Mouse (Mus musculus): Measurements from ENCODE around the gene Apba1. TPM values are rescaled to one million over a fixed set of nuclear protein-coding genes. Genes with fewer than 3 reads are reported as not detected.
A peak's percentile ranks its signal among the peaks of the same experiment; 100 is the strongest.

Apba1 gene
- total RNA-seq, 2 experiments from 2014 or later, result 185 to 190 TPM

DNA sequence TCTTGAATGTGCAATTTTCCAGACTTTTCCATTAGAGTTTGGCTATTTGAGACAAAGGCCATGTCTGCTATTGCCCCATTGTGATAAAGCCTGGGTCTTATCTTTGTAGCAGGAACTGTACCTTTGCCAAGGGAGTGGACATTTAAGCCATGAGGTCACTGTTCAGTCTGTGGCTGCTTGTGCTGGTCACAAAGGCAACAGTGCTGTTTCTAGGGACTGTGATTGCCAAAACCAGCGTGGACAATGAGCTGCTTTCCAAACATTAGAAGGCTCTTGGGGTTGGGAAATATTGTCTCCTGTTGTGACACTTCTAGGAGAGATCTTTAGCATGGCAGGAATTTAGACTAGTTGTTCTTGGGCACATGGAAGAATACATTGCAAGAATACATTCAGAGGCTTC is 42.5 kb downstream of the Apba1 start:
- no peak for DNase-seq (ENCODE audit: low spot score in 2 of 2)
- intact Hi-C loops (cut with DNase I), result no loop called here

GRCm38 (mm10) chr19:23803221-23803870 is 44.7 kb downstream of the Apba1 start:
- no peak for DNase-seq (ENCODE audit: low spot score in 2 of 2)
- intact Hi-C loops (cut with DNase I), result no loop called here

DNA sequence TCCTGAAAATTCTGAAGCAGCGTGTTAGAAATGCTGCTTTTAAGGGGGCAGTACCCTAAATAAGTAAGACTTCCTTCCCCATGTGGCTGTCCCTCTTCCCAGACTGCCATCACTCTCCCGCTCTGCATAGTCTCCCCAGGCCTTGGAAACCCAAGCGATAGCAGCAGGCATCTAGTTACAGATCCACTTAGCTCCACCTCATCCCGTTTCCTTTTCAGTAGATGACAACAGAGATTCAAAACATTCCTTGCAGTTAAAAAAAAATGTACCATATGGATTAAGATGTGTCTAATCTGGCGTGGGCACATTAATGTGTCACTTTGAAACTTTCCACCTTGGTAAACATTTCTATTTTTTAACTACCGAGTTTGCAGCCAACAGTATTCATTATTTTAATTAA is 48.1 kb downstream of the Apba1 start:
- no peak for DNase-seq (ENCODE audit: low spot score in 2 of 2)
- intact Hi-C loops (cut with DNase I), result no loop called here

- intact Hi-C loops (cut with DNase I), result no loop called here
- DNase-seq (ENCODE audit: low spot score in 2 of 2), result no peak
Observed at GRCm38 (mm10) chr19:23807371-23807770, 48.7 kb downstream of the Apba1 start.

- DNase-seq (ENCODE audit: low spot score in 2 of 2), result no peak
- intact Hi-C loops (cut with DNase I), result no loop called here
Observed at GRCm38 (mm10) chr19:23809236-23809635, 50.5 kb downstream of the Apba1 start.

- DNase-seq (ENCODE audit: low spot score in 2 of 2), result no peak
- intact Hi-C loops (cut with DNase I), result no loop called here
Observed at GRCm38 (mm10) chr19:23810512-23810911, 51.8 kb downstream of the Apba1 start.

- DNase-seq (ENCODE audit: low spot score in 2 of 2), result no peak
- intact Hi-C loops (cut with DNase I), result no loop called here
Observed at GRCm38 (mm10) chr19:23810976-23811375, 52.3 kb downstream of the Apba1 start.

DNA sequence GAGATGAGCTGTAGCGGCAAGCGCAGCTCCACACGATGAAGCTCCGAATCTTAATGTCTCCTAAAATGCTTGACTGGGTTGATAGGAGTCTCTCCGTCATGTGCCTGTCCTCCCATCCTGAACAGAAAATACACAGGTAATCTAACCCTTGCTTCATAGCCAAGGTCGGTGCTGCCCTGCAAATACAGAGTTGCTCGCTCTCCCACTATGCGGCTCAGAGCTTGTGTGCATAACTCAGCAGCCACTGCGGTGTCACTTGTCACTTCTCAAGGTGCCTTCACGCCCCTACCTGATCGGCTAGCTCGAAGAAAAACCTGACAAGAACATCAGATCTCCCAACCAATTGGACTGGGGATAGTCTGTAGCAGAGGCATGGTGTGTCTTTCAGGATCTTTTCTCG is 58.1 kb downstream of the Apba1 start:
- DNase-seq (ENCODE audit: low spot score in 2 of 2), result no peak
- intact Hi-C loops (cut with DNase I), result no loop called here

- intact Hi-C loops (cut with DNase I), result no loop called here
- no peak for DNase-seq (ENCODE audit: low spot score in 2 of 2)
Observed at GRCm38 (mm10) chr19:23817196-23817595, 58.5 kb downstream of the Apba1 start.

GRCm38 (mm10) chr19:23819882-23820281 is 61.2 kb downstream of the Apba1 start:
- intact Hi-C loops (cut with DNase I), result no loop called here
- no peak for DNase-seq (ENCODE audit: low spot score in 2 of 2)

DNA sequence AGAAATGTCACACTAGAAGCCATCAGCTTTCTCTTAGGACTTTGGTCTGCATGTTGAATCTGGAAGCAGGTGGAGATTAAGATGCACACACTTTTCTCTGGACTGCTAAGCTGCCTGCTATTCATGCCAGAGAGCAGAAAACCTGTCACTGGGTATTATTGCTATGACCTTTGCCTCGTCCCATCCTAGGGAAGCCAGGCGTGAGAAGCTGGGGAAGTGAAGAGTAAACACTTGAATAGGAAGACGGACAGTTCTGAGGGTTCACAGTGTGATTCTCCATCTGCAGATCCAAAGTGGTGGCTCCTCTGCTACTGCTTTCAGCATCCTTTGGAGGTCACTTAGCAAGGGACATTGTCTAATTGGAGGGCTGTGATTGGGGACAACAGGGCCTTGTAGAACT is 63.8 kb downstream of the Apba1 start:
- intact Hi-C loops (cut with DNase I), result no loop called here

DNA sequence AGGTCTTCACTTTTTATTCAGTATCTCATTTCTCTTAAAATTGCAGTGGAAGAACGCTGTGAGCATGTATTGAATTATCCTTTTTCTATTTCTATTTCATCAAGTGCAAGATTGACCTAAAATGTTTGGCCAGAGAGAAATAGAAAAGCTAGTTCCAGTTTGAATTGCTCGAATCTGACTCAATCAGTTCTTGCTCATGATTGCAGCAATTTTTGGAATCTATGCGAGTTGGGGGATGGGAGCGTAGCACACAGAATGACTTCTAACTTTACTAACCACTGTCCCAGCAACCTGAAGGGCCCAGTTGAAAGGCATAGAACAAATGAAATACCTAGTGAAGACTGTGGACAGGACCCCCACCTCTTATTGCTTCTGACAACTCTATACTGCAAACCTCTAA is 64.8 kb downstream of the Apba1 start:
- intact Hi-C loops (cut with DNase I), result no loop called here
- no peak for DNase-seq (ENCODE audit: low spot score in 2 of 2)

More for the DNA sequence above, 63.8 kb downstream of the Apba1 start:
- no peak for DNase-seq (ENCODE audit: low spot score in 2 of 2)

GRCm38 (mm10) chr19:23826251-23826650 is 67.6 kb downstream of the Apba1 start:
- no peak for DNase-seq (ENCODE audit: low spot score in 2 of 2)
- intact Hi-C loops (cut with DNase I), result no loop called here

- intact Hi-C loops (cut with DNase I), result no loop called here
- no peak for DNase-seq (ENCODE audit: low spot score in 2 of 2)
Observed at GRCm38 (mm10) chr19:23830761-23831160, 72.1 kb downstream of the Apba1 start.

DNA sequence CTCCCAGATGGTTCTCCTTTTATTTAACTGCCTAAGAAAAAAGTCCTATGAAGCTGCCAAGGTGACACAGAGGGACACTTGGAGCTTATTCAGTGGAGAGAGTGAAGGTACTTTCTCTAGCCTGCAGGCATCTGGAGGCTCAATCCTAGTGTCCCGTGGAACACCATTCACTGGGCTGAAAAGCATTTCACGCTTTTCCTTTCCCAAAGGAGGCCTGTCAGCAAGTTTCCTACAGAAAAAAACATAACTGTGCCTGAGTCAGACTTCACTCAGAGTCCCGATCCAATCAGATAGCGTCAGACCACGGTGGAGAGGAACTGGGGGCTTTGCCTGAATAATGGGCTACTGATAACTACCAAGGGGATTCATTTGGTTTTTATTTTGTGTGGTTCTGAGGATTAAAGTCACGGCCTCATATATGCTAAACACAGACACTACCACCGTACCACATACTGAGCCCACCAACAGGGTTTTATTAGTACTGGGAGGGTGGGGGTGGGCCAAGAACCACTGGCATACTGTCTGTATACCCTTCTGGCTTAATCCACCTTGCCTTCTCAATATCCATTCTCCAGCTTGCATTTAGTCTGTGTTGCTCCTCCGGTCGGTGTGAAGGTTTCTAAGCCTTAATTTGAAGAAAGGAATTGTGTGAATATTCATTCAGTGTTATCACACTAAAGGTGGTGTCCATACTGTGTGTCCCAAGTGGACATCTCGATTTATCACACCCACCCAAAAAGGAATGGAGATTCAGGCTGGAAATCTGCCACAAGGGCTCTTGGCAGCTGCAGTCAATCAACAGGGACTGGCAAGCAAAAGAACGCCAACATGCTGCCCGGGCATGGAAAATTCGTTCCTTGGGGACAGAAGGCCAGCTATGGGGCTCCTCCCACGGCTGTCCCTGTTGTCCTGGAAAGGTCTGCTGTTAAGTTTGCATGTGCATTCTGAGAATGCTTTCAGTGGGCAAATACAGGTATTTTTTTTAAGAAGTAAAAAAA is 75.3 kb downstream of the Apba1 start:
- intact Hi-C loops (cut with DNase I), result no loop called here
- peak in 1 of 2 experiments; percentile 43 for DNase-seq (ENCODE audit: low spot score in 2 of 2)

- peak; percentile 40 to 81 for DNase-seq (ENCODE audit: low spot score in 2 of 2)
- intact Hi-C loops (cut with DNase I), result no loop called here
Observed at GRCm38 (mm10) chr19:23834721-23835120, 76.0 kb downstream of the Apba1 start.

DNA sequence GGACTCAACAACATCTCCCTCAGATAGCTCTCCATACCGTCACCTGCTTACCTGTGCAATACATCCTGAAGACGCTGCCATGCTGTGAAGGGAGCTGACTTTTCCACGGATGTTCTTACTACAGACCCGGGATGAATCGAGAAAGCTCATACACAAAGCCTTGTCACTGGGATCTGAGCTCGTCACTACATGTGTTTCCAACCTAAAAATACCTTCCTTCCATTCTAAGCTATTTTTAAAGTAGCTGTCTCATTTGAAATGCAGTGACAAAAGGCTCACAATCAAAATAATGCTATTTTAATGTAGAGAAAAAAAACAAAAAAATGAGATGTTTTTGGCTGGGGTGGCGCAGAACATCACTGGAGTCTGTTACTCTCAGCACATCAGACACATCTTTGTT is 97.1 kb downstream of the Apba1 start:
- DNase-seq (ENCODE audit: low spot score in 2 of 2), result peak in 1 of 2 experiments; percentile 47
- intact Hi-C loops (cut with DNase I), result no loop called here

GRCm38 (mm10) chr19:23858091-23858490 is 99.4 kb downstream of the Apba1 start:
- intact Hi-C loops (cut with DNase I), result no loop called here
- DNase-seq (ENCODE audit: low spot score in 2 of 2), result no peak

DNA sequence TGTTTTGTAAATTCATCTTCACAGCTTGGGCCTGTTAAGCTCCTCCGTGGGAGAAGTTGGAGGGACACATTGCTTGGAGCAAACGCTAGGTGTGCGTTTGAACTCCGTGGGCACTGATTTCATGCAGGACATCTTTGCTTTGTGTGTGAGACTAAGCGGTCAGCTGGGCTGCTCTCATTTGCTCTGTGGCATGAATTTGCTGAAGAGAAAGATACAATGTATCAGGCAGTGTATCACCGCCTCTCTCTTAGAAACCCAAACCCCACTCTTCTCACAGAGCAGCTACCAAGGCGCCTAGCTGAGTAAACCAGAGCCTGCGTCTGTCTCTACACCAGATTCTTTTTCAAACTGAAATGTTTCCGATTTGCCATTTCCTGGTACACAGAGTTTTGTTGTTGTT is 100.1 kb downstream of the Apba1 start:
- intact Hi-C loops (cut with DNase I), result no loop called here
- DNase-seq (ENCODE audit: low spot score in 2 of 2), result no peak

GRCm38 (mm10) chr19:23860151-23860820 is 101.6 kb downstream of the Apba1 start:
- intact Hi-C loops (cut with DNase I), result loop anchor here (5.0 kb wide), 1 partner anchor 563 kb away; no protein-coding TSS in a partner anchor
- peak in 1 of 2 experiments; percentile 57 for DNase-seq (ENCODE audit: low spot score in 2 of 2)
